Mouse (Mus musculus) urinary bladder, postnatal 0 days (tissue): Measurements from ENCODE around the gene Gm7849. TPM values are rescaled to one million over a fixed set of nuclear protein-coding genes. Genes with fewer than 3 reads are reported as not detected.

Experiments
- polyA plus RNA-seq: library from polyadenylated mRNA; unstranded; fragments of >200 nt; fragmentation: Nextera tagmentation; extraction: Ambion mirVana; gene quantifications from 2 replicates; pipeline ENCODE4 v1.2.1, GENCODE M21; 2015

The Gm7849 gene
- not detected in 2 replicates for polyA plus RNA-seq

GRCm38 (mm10) chr8:21456460-21456859 is at the start of gene Gm7849:
Gene Gm7849 (minus strand): TSS chr8:21456560.

GRCm38 (mm10) chr8:21427111-21427510 is 29.2 kb downstream of the Gm7849 start, which contains the start of gene Defa36:
Gene Defa36 (plus strand): TSS chr8:21427411.

Other genes starting within 250 kb of the Gm7849 start
- gene Gm15292, start 206.8 kb downstream of the Gm7849 start, polyA plus RNA-seq: not detected in 2 replicates
- gene Defa27, start 141.0 kb downstream of the Gm7849 start, polyA plus RNA-seq: not detected in 2 replicates
- gene Defa29, start 129.5 kb downstream of the Gm7849 start, polyA plus RNA-seq: not detected in 2 replicates
- not detected in 2 replicates for gene Defa2, start 78.0 kb downstream of the Gm7849 start, polyA plus RNA-seq
- not detected in 2 replicates for gene Defa33, start 64.7 kb downstream of the Gm7849 start, polyA plus RNA-seq
- not detected in 2 replicates for gene Defa36, start 29.1 kb downstream of the Gm7849 start, polyA plus RNA-seq
- not detected in 2 replicates for gene Defa20, start 52.7 kb upstream of the Gm7849 start, polyA plus RNA-seq
- not detected in 2 replicates for gene Defa32, start 72.5 kb upstream of the Gm7849 start, polyA plus RNA-seq
- not detected in 2 replicates for gene Defa37, start 108.8 kb upstream of the Gm7849 start, polyA plus RNA-seq
- gene Defa28, start 126.4 kb upstream of the Gm7849 start, polyA plus RNA-seq: not detected in 2 replicates
- not detected in 2 replicates for gene Gm7861, start 137.9 kb upstream of the Gm7849 start, polyA plus RNA-seq
- not detected in 2 replicates for gene Defa26, start 161.6 kb upstream of the Gm7849 start, polyA plus RNA-seq
- not detected in 2 replicates for gene Defa17, start 199.2 kb upstream of the Gm7849 start, polyA plus RNA-seq
- not detected in 2 replicates for gene Defa34, start 209.2 kb upstream of the Gm7849 start, polyA plus RNA-seq
- not detected in 2 replicates for gene AY761184, start 247.1 kb upstream of the Gm7849 start, polyA plus RNA-seq